Mouse (Mus musculus) G1E (cell line): ENCODE measurements around the gene Atg16l1. TPM values are rescaled to one million over a fixed set of nuclear protein-coding genes. Genes with fewer than 3 reads are reported as not detected.

Experiments used
- ATAC-seq: 2 replicates; pipeline ENCODE4 v1.8.0; 2016; ENCODE audit warnings: mild to moderate bottlenecking; ENCODE audit not compliant: insufficient number of reproducible peaks, poor library complexity, low FRiP score, severe bottlenecking; ENCODE audit errors: extremely low read depth
- DNase-seq: peaks from one replicate; pipeline ENCODE4 v3.0.0; 2012; ENCODE audit warnings: low spot score
- H3K27me3 ChIP-seq: 2 replicates; pipeline ENCODE4 v1.6.1; 2012; ENCODE audit warnings: mild to moderate bottlenecking, low read length, inconsistent platforms; ENCODE audit not compliant: insufficient read depth
- H3K36me3 ChIP-seq: replicated peaks from 2 replicates; pipeline ENCODE3; 2012; ENCODE audit warnings: mild to moderate bottlenecking, inconsistent platforms
- H3K4me1 ChIP-seq: 2 replicates; pipeline ENCODE4 v1.6.1; 2012; ENCODE audit warnings: low read depth, low read length, inconsistent platforms, mixed read lengths; ENCODE audit not compliant: insufficient read depth
- H3K4me3 ChIP-seq: 2 replicates; pipeline ENCODE4 v1.5.1; 2012; ENCODE audit warnings: low read depth, mild to moderate bottlenecking, inconsistent platforms, low read length, moderate library complexity, mixed read lengths
- H3K9me3 ChIP-seq: replicated peaks from 2 replicates; pipeline ENCODE4 v1.6.1; 2012; ENCODE audit warnings: inconsistent platforms
- CTCF ChIP-seq: IDR thresholded peaks from 2 replicates; pipeline ENCODE4 v1.5.1; 2012; ENCODE audit warnings: low read depth, low read length, inconsistent platforms, mixed read lengths
- GATA1 ChIP-seq: IDR thresholded peaks from 2 replicates; pipeline ENCODE4 v1.6.1; 2012; ENCODE audit warnings: borderline replicate concordance, low read length, inconsistent platforms, mixed read lengths
- GATA2 ChIP-seq: IDR thresholded peaks from 2 replicates; pipeline ENCODE4 v1.6.1; 2012; ENCODE audit warnings: low read depth, low read length, inconsistent platforms, borderline replicate concordance
- POLR2AphosphoS5 ChIP-seq: IDR thresholded peaks from 2 replicates; pipeline ENCODE4 v1.6.1; 2012; ENCODE audit warnings: low read depth, low read length, inconsistent platforms; ENCODE audit not compliant: insufficient replicate concordance
- TAL1 ChIP-seq: conservative IDR thresholded peaks from 2 replicates; pipeline ENCODE4 v1.6.1; 2012; ENCODE audit warnings: low read depth, low read length, inconsistent platforms, mixed read lengths
- polyA plus RNA-seq: library from polyadenylated mRNA; stranded (reverse); fragments of >175 nt; gene quantifications from 2 replicates; pipeline ENCODE4 v1.2.3, GENCODE M21; 2012
- total RNA-seq, 2 experiments: library from RNA; stranded (forward) in 1 of 2; stranded (reverse) in 1 of 2; fragments of 200-1000 nt in 1 of 2; fragments of >200 nt in 1 of 2; fragmentation: Nextera tagmentation in 1 of 2; gene quantifications; 2 replicates each; pipeline ENCODE4 v1.2.3; 2014 to 2017

The Atg16l1 gene
- total RNA-seq (2014; fragmentation: Nextera tagmentation) (48.1 and 66.2 TPM in 2 replicates), total RNA-seq (2017) (72.0 and 82.2 TPM in 2 replicates), polyA plus RNA-seq (6.6 and 10.3 TPM in 2 replicates)

DNA sequence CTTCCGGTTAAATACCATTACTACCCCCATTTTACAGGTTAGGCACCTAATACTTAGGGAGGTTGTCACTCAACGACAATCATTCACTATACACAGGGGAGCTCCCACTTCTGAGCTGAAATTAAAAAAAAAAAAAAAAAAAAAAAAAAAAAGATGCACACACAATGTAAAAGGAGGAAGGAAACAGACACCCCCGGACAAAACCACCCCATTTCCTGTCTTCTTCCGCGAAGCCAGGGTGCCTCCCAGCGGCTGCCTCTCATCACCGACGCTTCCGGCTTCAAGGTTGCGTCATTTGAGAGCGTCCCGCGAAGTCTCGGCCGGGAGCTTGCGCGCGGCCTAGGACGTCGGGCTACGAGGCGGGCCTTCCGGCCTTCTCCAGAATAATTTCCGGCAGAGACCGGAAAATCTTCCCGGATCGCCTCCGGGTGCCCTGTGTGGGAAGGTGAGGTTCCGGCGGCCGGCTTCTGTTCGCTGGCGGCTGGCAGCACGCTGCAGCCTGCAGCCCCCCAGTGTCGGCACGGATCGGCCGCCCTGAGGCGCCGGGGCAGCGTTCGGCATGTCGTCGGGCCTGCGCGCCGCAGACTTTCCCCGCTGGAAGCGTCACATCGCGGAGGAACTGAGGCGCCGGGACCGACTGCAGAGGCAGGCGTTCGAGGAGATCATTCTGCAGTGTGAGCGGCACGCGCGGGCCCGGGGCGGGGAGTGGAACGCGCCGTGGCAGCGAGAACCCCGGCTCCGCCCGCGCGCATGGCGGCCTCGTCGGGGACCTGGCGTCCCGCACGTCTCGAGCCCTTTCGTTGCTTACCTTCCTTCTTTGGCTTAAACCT is at the start of gene Atg16l1:
TSS of gene Atg16l1 (plus strand) at position 230 of the 830 bp plus-strand sequence.
- DNase-seq = peak; percentile 97
- Histone ChIP-seq H3K27me3 (no peaks in the 10 kb centered on the region), H3K9me3 (no peaks in the 10 kb centered on the region), H3K36me3 (peaks cover 35% of the 10 kb centered on the region), H3K4me1 (peaks cover 27% of the 10 kb centered on the region), H3K4me3 (peak within 1 kb of the TSS; percentile 90)
- ATAC-seq = peak; percentile 97
- TF ChIP-seq CTCF (no peak), POLR2AphosphoS5 (no peak), TAL1 (no peak), GATA2 (no peak)

DNA sequence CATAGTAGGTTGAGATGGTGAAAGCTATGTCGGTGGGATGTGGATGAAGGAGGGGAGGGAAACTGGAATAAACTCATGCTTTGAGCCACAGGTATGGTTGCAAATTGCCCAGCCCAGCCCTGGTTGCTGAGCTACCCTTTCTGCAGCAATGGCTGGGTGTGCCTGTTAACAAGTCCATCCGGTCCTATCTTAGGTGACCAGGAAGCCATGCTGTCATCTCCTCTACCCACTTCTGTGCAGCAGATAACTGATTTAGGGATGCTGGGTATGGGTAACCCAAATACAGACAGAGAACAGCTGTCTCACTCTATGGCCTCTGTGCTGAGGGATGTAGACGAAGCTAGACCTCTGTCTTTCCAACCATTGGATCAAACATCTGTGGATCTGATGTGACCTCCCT is 49.3 kb upstream of the Atg16l1 start:
- H3K4me1 ChIP-seq = peaks cover 13% of the 10 kb centered on the region
- ATAC-seq = no peak
- no peaks in the 10 kb centered on the region for H3K27me3 ChIP-seq
- H3K4me3 ChIP-seq = no peak overlapping the region
- no peaks in the 10 kb centered on the region for H3K9me3 ChIP-seq
- TF ChIP-seq POLR2AphosphoS5 = no peak
- no peak for TF ChIP-seq GATA2
- no peak for TF ChIP-seq CTCF
- no peak for TF ChIP-seq GATA1
- no peak for TF ChIP-seq TAL1
- peaks cover 97% of the 10 kb centered on the region for H3K36me3 ChIP-seq
- no peak for DNase-seq

GRCm38 (mm10) chr1:87709020-87709419 is 46.6 kb upstream of the Atg16l1 start:
- DNase-seq (no peak), ATAC-seq (no peak)
- Histone ChIP-seq H3K36me3 (peaks cover 99% of the 10 kb centered on the region), H3K9me3 (no peaks in the 10 kb centered on the region), H3K4me1 (peaks cover 31% of the 10 kb centered on the region), H3K4me3 (no peak overlapping the region), H3K27me3 (no peaks in the 10 kb centered on the region)
- TF ChIP-seq CTCF = no peak
- TF ChIP-seq POLR2AphosphoS5 = no peak
- TF ChIP-seq GATA2 = no peak
- no peak for TF ChIP-seq GATA1
- TF ChIP-seq TAL1 = no peak

- no peaks in the 10 kb centered on the region for H3K9me3 ChIP-seq
- no peak overlapping the region; the same call in 1 of the 2 replicates for H3K4me3 ChIP-seq
- H3K36me3 ChIP-seq = peaks cover 99% of the 10 kb centered on the region
- H3K27me3 ChIP-seq = no peaks in the 10 kb centered on the region
- TF ChIP-seq POLR2AphosphoS5 (no peak), TAL1 (no peak)
- DNase-seq = no peak
- peaks cover 31% of the 10 kb centered on the region for H3K4me1 ChIP-seq
- ATAC-seq = no peak
These were observed 45.9 kb upstream of the Atg16l1 start for GRCm38 (mm10) chr1:87709661-87710270.

- peaks cover 100% of the 10 kb centered on the region for H3K36me3 ChIP-seq
- H3K4me3 ChIP-seq = no peak overlapping the region
- DNase-seq = peak; percentile 23
- ATAC-seq = peak; percentile 71
- no peaks in the 10 kb centered on the region for H3K9me3 ChIP-seq
- no peak for TF ChIP-seq CTCF
- peak; percentile 64 for TF ChIP-seq TAL1
- TF ChIP-seq GATA2 = no peak
- H3K4me1 ChIP-seq = peaks cover 28% of the 10 kb centered on the region
- no peaks in the 10 kb centered on the region for H3K27me3 ChIP-seq
These were observed 43.6 kb upstream of the Atg16l1 start for GRCm38 (mm10) chr1:87711938-87712613.

GRCm38 (mm10) chr1:87712614-87712971 is 43.1 kb upstream of the Atg16l1 start:
- Histone ChIP-seq H3K4me1 (peaks cover 28% of the 10 kb centered on the region), H3K4me3 (no peak overlapping the region), H3K9me3 (no peaks in the 10 kb centered on the region), H3K27me3 (no peaks in the 10 kb centered on the region), H3K36me3 (peaks cover 100% of the 10 kb centered on the region)
- no peak for DNase-seq
- ATAC-seq = no peak
- TF ChIP-seq CTCF (no peak), GATA1 (no peak), POLR2AphosphoS5 (no peak)
